Mouse (Mus musculus) spleen, adult 2 months (tissue): ENCODE data around the gene Tpk1. TPM values are rescaled to one million over a fixed set of nuclear protein-coding genes. Genes with fewer than 3 reads are reported as not detected.

ENCODE experiments used
- DNase-seq, 2 experiments: peaks; one replicate each; pipeline versions ENCODE4 v3.0.0 to v3.0.0-alpha.2; 2012 to 2021; ENCODE audit warnings: low spot score in 2 of 2, low read depth in 1 of 2
- H3K27ac ChIP-seq: fragments of 200-500 bp; 2 replicates; pipeline ENCODE4 v1.5.1; 2012; ENCODE audit warnings: low read length, inconsistent platforms; ENCODE audit not compliant: insufficient read depth
- H3K27me3 ChIP-seq: fragments of 200-500 bp; 2 replicates; pipeline ENCODE4 v1.6.1; 2012; ENCODE audit warnings: mild to moderate bottlenecking, moderate library complexity, low read length, inconsistent platforms; ENCODE audit not compliant: control insufficient read depth, insufficient read depth
- H3K36me3 ChIP-seq: fragments of 200-500 bp; 2 replicates; pipeline ENCODE4 v1.6.1; 2012; ENCODE audit warnings: mild to moderate bottlenecking, low read length, inconsistent platforms; ENCODE audit not compliant: control insufficient read depth, insufficient read depth
- H3K4me1 ChIP-seq: fragments of 200-500 bp; 2 replicates; pipeline ENCODE4 v1.6.1; 2011; ENCODE audit warnings: inconsistent platforms; ENCODE audit not compliant: control insufficient read depth, insufficient read depth, insufficient read length
- H3K4me3 ChIP-seq: fragments of 200-500 bp; 2 replicates; pipeline ENCODE4 v1.5.1; 2011; ENCODE audit warnings: mild to moderate bottlenecking, inconsistent platforms; ENCODE audit not compliant: insufficient read depth, insufficient read length; ENCODE audit errors: extremely low read depth
- CTCF ChIP-seq: fragments of 200-500 bp; IDR thresholded peaks from 2 replicates; pipeline ENCODE4 v1.5.1; 2011; ENCODE audit warnings: mild to moderate bottlenecking, inconsistent platforms; ENCODE audit not compliant: insufficient read depth, insufficient read length, insufficient replicate concordance; ENCODE audit errors: extremely low read depth
- POLR2A ChIP-seq: fragments of 200-500 bp; IDR thresholded peaks from 2 replicates; pipeline ENCODE4 v1.6.1; 2011; ENCODE audit warnings: low read depth, low read length, inconsistent platforms
- WGBS: fragments of 180-500 bp; shearing (Covaris S2); methylation state at CpG from one replicate; pipeline ENCODE4 v1.1.7; 2018; 5-methylcytosine and 5-hydroxymethylcytosine counted together
- polyA plus RNA-seq: library from polyadenylated mRNA; depleted of rRNA; stranded (reverse); fragments of >200 nt; gene quantifications from 2 replicates; pipeline ENCODE4 v1.2.3, GENCODE M21; 2012

Gene Tpk1
- polyA plus RNA-seq, 1 experiment = 1.6 TPM

- WGBS = 96% methylated on average over 1 of the region's 1 CpGs
- H3K4me1 ChIP-seq = no peaks in the 10 kb centered on the region
- no peak overlapping the region for H3K27ac ChIP-seq
- no peaks in the 10 kb centered on the region for H3K36me3 ChIP-seq
- TF ChIP-seq POLR2A (no peak), CTCF (no peak)
- no peak overlapping the region for H3K4me3 ChIP-seq
- H3K27me3 ChIP-seq = no peaks in the 10 kb centered on the region
- no peak for DNase-seq
Measured at GRCm38 (mm10) chr6:43347637-43348036, 318.4 kb downstream of the Tpk1 start.

- no peak for TF ChIP-seq POLR2A
- no peak for TF ChIP-seq CTCF
- H3K36me3 ChIP-seq = no peaks in the 10 kb centered on the region
Measured at GRCm38 (mm10) chr6:43343006-43343405, 323.1 kb downstream of the Tpk1 start.

GRCm38 (mm10) chr6:43342386-43342785 is 323.7 kb downstream of the Tpk1 start:
- no peak overlapping the region for H3K27ac ChIP-seq
- no peaks in the 10 kb centered on the region for H3K27me3 ChIP-seq
- TF ChIP-seq CTCF (no peak), POLR2A (no peak)
- H3K4me1 ChIP-seq = no peaks in the 10 kb centered on the region
- no peaks in the 10 kb centered on the region for H3K36me3 ChIP-seq
- 94% methylated on average over 2 of the region's 2 CpGs for whole genome bisulfite sequencing
- H3K4me3 ChIP-seq = no peak overlapping the region
- no peak for DNase-seq

More at GRCm38 (mm10) chr6:43343006-43343405, 323.1 kb downstream of the Tpk1 start:
- Histone ChIP-seq H3K4me1 (no peaks in the 10 kb centered on the region), H3K4me3 (no peak overlapping the region), H3K27ac (no peak overlapping the region), H3K27me3 (no peaks in the 10 kb centered on the region)
- no peak for DNase-seq
- WGBS = 73% methylated on average over 1 of the region's 1 CpGs

GRCm38 (mm10) chr6:43338804-43339203 is 327.3 kb downstream of the Tpk1 start:
- WGBS = 70% methylated on average over 2 of the region's 2 CpGs
- H3K27ac ChIP-seq = no peak overlapping the region
- no peaks in the 10 kb centered on the region for H3K4me1 ChIP-seq
- H3K36me3 ChIP-seq = no peaks in the 10 kb centered on the region
- TF ChIP-seq CTCF (no peak), POLR2A (no peak)
- no peak overlapping the region for H3K4me3 ChIP-seq
- no peaks in the 10 kb centered on the region for H3K27me3 ChIP-seq
- no peak for DNase-seq

GRCm38 (mm10) chr6:43337491-43337961 is 328.6 kb downstream of the Tpk1 start:
- DNase-seq = no peak

GRCm38 (mm10) chr6:43335619-43336234 is 330.4 kb downstream of the Tpk1 start:
- H3K27me3 ChIP-seq = no peaks in the 10 kb centered on the region
- no peak for TF ChIP-seq CTCF
- TF ChIP-seq POLR2A = no peak
- H3K4me1 ChIP-seq = no peaks in the 10 kb centered on the region
- no peak overlapping the region for H3K4me3 ChIP-seq
- DNase-seq = no peak
- 64% methylated on average over 3 of the region's 3 CpGs for WGBS
- no peak overlapping the region for H3K27ac ChIP-seq
- no peaks in the 10 kb centered on the region for H3K36me3 ChIP-seq

More at GRCm38 (mm10) chr6:43337491-43337961, 328.6 kb downstream of the Tpk1 start:
- Histone ChIP-seq H3K27ac (no peak overlapping the region), H3K4me1 (no peaks in the 10 kb centered on the region), H3K27me3 (no peaks in the 10 kb centered on the region), H3K36me3 (no peaks in the 10 kb centered on the region), H3K4me3 (no peak overlapping the region)
- TF ChIP-seq CTCF = no peak
- TF ChIP-seq POLR2A = no peak
- 70% methylated on average over 10 of the region's 10 CpGs for WGBS

GRCm38 (mm10) chr6:43333479-43333878 is 332.6 kb downstream of the Tpk1 start:
- Histone ChIP-seq H3K4me3 (no peak overlapping the region), H3K27ac (no peak overlapping the region), H3K36me3 (no peaks in the 10 kb centered on the region), H3K27me3 (no peaks in the 10 kb centered on the region), H3K4me1 (no peaks in the 10 kb centered on the region)
- 73% methylated on average over 4 of the region's 4 CpGs for WGBS
- no peak for TF ChIP-seq CTCF
- no peak for TF ChIP-seq POLR2A
- DNase-seq = no peak
